Mouse (Mus musculus) G1E (cell line): ENCODE data around the gene Pds5b. TPM values are rescaled to one million over a fixed set of nuclear protein-coding genes. Genes with fewer than 3 reads are reported as not detected.
A peak's percentile ranks its signal among the peaks of the same experiment; 100 is the strongest.
"Not testable (repeated sequence)": the region's sequence is repeated elsewhere in the genome, so short reads cannot be mapped to it uniquely, and the experiment has no call there.

Experiments used
- ATAC-seq: 2 replicates; pipeline ENCODE4 v1.8.0; 2016; ENCODE audit warnings: mild to moderate bottlenecking; ENCODE audit not compliant: insufficient number of reproducible peaks, poor library complexity, low FRiP score, severe bottlenecking; ENCODE audit errors: extremely low read depth
- DNase-seq: peaks from one replicate; pipeline ENCODE4 v3.0.0; 2012; ENCODE audit warnings: low spot score
- H3K27me3 ChIP-seq: 2 replicates; pipeline ENCODE4 v1.6.1; 2012; ENCODE audit warnings: mild to moderate bottlenecking, low read length, inconsistent platforms; ENCODE audit not compliant: insufficient read depth
- H3K36me3 ChIP-seq: replicated peaks from 2 replicates; pipeline ENCODE3; 2012; ENCODE audit warnings: mild to moderate bottlenecking, inconsistent platforms
- H3K4me1 ChIP-seq: 2 replicates; pipeline ENCODE4 v1.6.1; 2012; ENCODE audit warnings: low read depth, low read length, inconsistent platforms, mixed read lengths; ENCODE audit not compliant: insufficient read depth
- H3K4me3 ChIP-seq: 2 replicates; pipeline ENCODE4 v1.5.1; 2012; ENCODE audit warnings: low read depth, mild to moderate bottlenecking, inconsistent platforms, low read length, moderate library complexity, mixed read lengths
- H3K9me3 ChIP-seq: replicated peaks from 2 replicates; pipeline ENCODE4 v1.6.1; 2012; ENCODE audit warnings: inconsistent platforms
- CTCF ChIP-seq: IDR thresholded peaks from 2 replicates; pipeline ENCODE4 v1.5.1; 2012; ENCODE audit warnings: low read depth, low read length, inconsistent platforms, mixed read lengths
- GATA1 ChIP-seq: IDR thresholded peaks from 2 replicates; pipeline ENCODE4 v1.6.1; 2012; ENCODE audit warnings: borderline replicate concordance, low read length, inconsistent platforms, mixed read lengths
- GATA2 ChIP-seq: IDR thresholded peaks from 2 replicates; pipeline ENCODE4 v1.6.1; 2012; ENCODE audit warnings: low read depth, low read length, inconsistent platforms, borderline replicate concordance
- POLR2AphosphoS5 ChIP-seq: IDR thresholded peaks from 2 replicates; pipeline ENCODE4 v1.6.1; 2012; ENCODE audit warnings: low read depth, low read length, inconsistent platforms; ENCODE audit not compliant: insufficient replicate concordance
- TAL1 ChIP-seq: conservative IDR thresholded peaks from 2 replicates; pipeline ENCODE4 v1.6.1; 2012; ENCODE audit warnings: low read depth, low read length, inconsistent platforms, mixed read lengths
- polyA plus RNA-seq: library from polyadenylated mRNA; stranded (reverse); fragments of >175 nt; gene quantifications from 2 replicates; pipeline ENCODE4 v1.2.3, GENCODE M21; 2012
- total RNA-seq, 2 experiments: library from RNA; stranded (forward) in 1 of 2; stranded (reverse) in 1 of 2; fragments of 200-1000 nt in 1 of 2; fragments of >200 nt in 1 of 2; fragmentation: Nextera tagmentation in 1 of 2; gene quantifications; 2 replicates each; pipeline ENCODE4 v1.2.3; 2014 to 2017

The Pds5b gene
- total and polyA plus RNA-seq, 3 experiments, result 3.2 to 87.9 (median 45.5) TPM

- H3K9me3 ChIP-seq, result no peaks in the 10 kb centered on the region
- DNase-seq (no peak), ATAC-seq (no peak)
- H3K27me3 ChIP-seq, result no peaks in the 10 kb centered on the region
- no peak for TF ChIP-seq TAL1
- TF ChIP-seq GATA1, result no peak
- no peak for TF ChIP-seq CTCF
- no peak for TF ChIP-seq POLR2AphosphoS5
- TF ChIP-seq GATA2, result no peak
- peaks cover 9% of the 10 kb centered on the region for H3K4me1 ChIP-seq
- H3K36me3 ChIP-seq, result peaks cover 54% of the 10 kb centered on the region
- no peak overlapping the region for H3K4me3 ChIP-seq
Measured at GRCm38 (mm10) chr5:150652578-150652977, 21.0 kb upstream of the Pds5b start.

- no peak for TF ChIP-seq TAL1
- TF ChIP-seq GATA2, result no peak
- TF ChIP-seq POLR2AphosphoS5, result no peak
- no peak for TF ChIP-seq CTCF
- no peak for TF ChIP-seq GATA1
- no peak overlapping the region for H3K4me3 ChIP-seq
- peaks cover 19% of the 10 kb centered on the region for H3K4me1 ChIP-seq
- no peak for DNase-seq
- H3K9me3 ChIP-seq, result no peaks in the 10 kb centered on the region
- no peak for ATAC-seq
- H3K36me3 ChIP-seq, result peaks cover 47% of the 10 kb centered on the region
- no peaks in the 10 kb centered on the region for H3K27me3 ChIP-seq
Measured at GRCm38 (mm10) chr5:150654548-150654947, 19.0 kb upstream of the Pds5b start.

- not testable (repeated sequence) for ATAC-seq, H3K27me3 ChIP-seq, H3K9me3 ChIP-seq, DNase-seq, H3K4me3 ChIP-seq
- H3K36me3 ChIP-seq, result peaks cover 40% of the 10 kb centered on the region
- peaks cover 44% of the 10 kb centered on the region for H3K4me1 ChIP-seq
Measured at GRCm38 (mm10) chr5:150659425-150659824, 14.1 kb upstream of the Pds5b start.

- not testable (repeated sequence) for DNase-seq, H3K27me3 ChIP-seq, H3K9me3 ChIP-seq, H3K4me3 ChIP-seq, ATAC-seq
- Histone ChIP-seq H3K4me1 (peaks cover 42% of the 10 kb centered on the region), H3K36me3 (peaks cover 32% of the 10 kb centered on the region)
Measured at GRCm38 (mm10) chr5:150660296-150660695, 13.2 kb upstream of the Pds5b start.

- H3K36me3 ChIP-seq, result peaks cover 17% of the 10 kb centered on the region
Measured at GRCm38 (mm10) chr5:150663926-150664325, 9.6 kb upstream of the Pds5b start.

GRCm38 (mm10) chr5:150664794-150665131 lies 8.8 kb upstream of the Pds5b start:
- Histone ChIP-seq H3K9me3 (no peaks in the 10 kb centered on the region), H3K27me3 (0 out of 2 replicates have a peak, but pooled peaks cover 2% of the 10 kb centered on the region), H3K4me3 (peak overlapping the region; percentile 90), H3K36me3 (peaks cover 17% of the 10 kb centered on the region), H3K4me1 (peaks cover 28% of the 10 kb centered on the region)
- no peak for TF ChIP-seq POLR2AphosphoS5
- TF ChIP-seq TAL1, result no peak
- no peak for TF ChIP-seq CTCF
- TF ChIP-seq GATA2, result no peak
- DNase-seq, result no peak
- no peak for ATAC-seq

More at GRCm38 (mm10) chr5:150663926-150664325, 9.6 kb upstream of the Pds5b start:
- H3K27me3 ChIP-seq, ATAC-seq, DNase-seq, H3K9me3 ChIP-seq: not testable (repeated sequence)
- H3K4me3 ChIP-seq, result peak overlapping the region; percentile 90; the same call in 1 of the 2 replicates
- H3K4me1 ChIP-seq, result peaks cover 28% of the 10 kb centered on the region

GRCm38 (mm10) chr5:150665132-150665954 lies 8.2 kb upstream of the Pds5b start:
- TF ChIP-seq GATA1 (no peak), CTCF (0 out of 2 replicates have a peak, but pooled peaks have one; percentile 22)
- peaks cover 15% of the 10 kb centered on the region for H3K36me3 ChIP-seq
- H3K4me3 ChIP-seq, result peak overlapping the region; percentile 90
- H3K4me1 ChIP-seq, result peaks cover 29% of the 10 kb centered on the region
- peak; percentile 87 for DNase-seq
- ATAC-seq, result peak; percentile 98
- no peaks in the 10 kb centered on the region for H3K9me3 ChIP-seq
- 0 out of 2 replicates have a peak, but pooled peaks cover 2% of the 10 kb centered on the region for H3K27me3 ChIP-seq

- ATAC-seq, H3K27me3 ChIP-seq, H3K9me3 ChIP-seq, DNase-seq: not testable (repeated sequence)
- peak within 1 kb of the TSS; percentile 90 for H3K4me3 ChIP-seq
- peaks cover 10% of the 10 kb centered on the region for H3K36me3 ChIP-seq
- peaks cover 26% of the 10 kb centered on the region for H3K4me1 ChIP-seq
Measured at GRCm38 (mm10) chr5:150666133-150666739, 7.3 kb upstream of the Pds5b start, which contains the start of gene N4bp2l2. N4bp2l2 (minus strand) TSS chr5:150666183.
